Mouse (Mus musculus) liver, embryonic 12.5 days (tissue): Measurements from ENCODE around the gene Ppm1k. TPM values are rescaled to one million over a fixed set of nuclear protein-coding genes. Genes with fewer than 3 reads are reported as not detected.

Source experiments
- polyA plus RNA-seq: library from polyadenylated mRNA; unstranded; fragments of >200 nt; fragmentation: Nextera tagmentation; extraction: Ambion mirVana; gene quantifications from 2 replicates; pipeline ENCODE4 v1.2.1, GENCODE M21; 2016

Gene Ppm1k
- polyA plus RNA-seq, 1 experiment from 2014 or later, result 2.9 TPM

Other genes starting within 250 kb of the Ppm1k start
- gene Vmn1r16, start 206.0 kb downstream of the Ppm1k start, polyA plus RNA-seq, result not detected in 2 replicates
- gene Vmn1r17, start 171.7 kb downstream of the Ppm1k start, polyA plus RNA-seq, result not detected in 2 replicates
- not detected in 2 replicates for gene Vmn1r18, start 139.7 kb downstream of the Ppm1k start, polyA plus RNA-seq
- gene Vmn1r19, start 131.7 kb downstream of the Ppm1k start, polyA plus RNA-seq, result not detected in 2 replicates
- gene Vmn1r20, start 106.5 kb downstream of the Ppm1k start, polyA plus RNA-seq, result not detected in 2 replicates
- gene Herc6, start 45.5 kb upstream of the Ppm1k start, polyA plus RNA-seq, result 2.9 and 3.8 TPM in 2 replicates
- gene Pyurf, start 156.6 kb upstream of the Ppm1k start, polyA plus RNA-seq, result 8.7 and 9.1 TPM in 2 replicates
- 17.1 and 18.7 TPM in 2 replicates for gene Lancl2, start 167.1 kb upstream of the Ppm1k start, polyA plus RNA-seq